7 mouse cellular contexts compared by ENCODE assay signal in the genomic region with DNA sequence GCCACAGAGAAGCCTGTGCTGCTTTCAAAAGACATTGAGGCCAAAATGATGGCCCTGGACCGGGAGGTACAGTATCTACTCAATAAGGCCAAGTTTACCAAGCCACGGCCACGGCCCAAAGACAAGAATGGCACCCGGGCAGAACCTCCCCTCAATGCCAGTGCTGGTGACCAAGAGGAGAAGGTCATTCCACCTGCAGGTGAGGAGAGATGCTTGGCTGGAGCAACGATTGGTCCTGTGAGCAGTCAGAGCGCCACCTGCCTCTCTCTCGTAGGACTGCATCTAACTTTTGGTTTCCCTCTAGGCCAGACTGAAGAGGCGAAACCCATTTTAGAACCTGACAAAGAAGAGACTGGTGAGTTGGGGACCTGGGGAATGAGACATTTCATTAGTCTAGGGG. TPM values are rescaled to one million over a fixed set of nuclear protein-coding genes. Genes with fewer than 3 reads are reported as not detected.
DNase-seq lines count a peak whose midpoint lies in the region; ATAC-seq and TF ChIP-seq lines count a peak whose summit lies in the region.

No protein-coding gene starts in this region.

- no peaks in the 10 kb centered on the region for H3K79me2 ChIP-seq in MEL (ENCODE audit: control insufficient read depth, insufficient read depth, low read length, poor library complexity)

- no peaks in the 10 kb centered on the region for H3K4me1 ChIP-seq in kidney, embryonic 14.5 days (ENCODE audit: control insufficient read depth, insufficient read depth, low read length)
- H3K4me1 ChIP-seq in MEL (ENCODE audit: control insufficient read depth in 1 of 2, insufficient read depth in 2 of 2, low read length in 2 of 2), result no peaks in the 10 kb centered on the region
- H3K4me1 ChIP-seq in lung, postnatal 0 days (ENCODE audit: insufficient read depth, low read depth, low read length), result no peaks in the 10 kb centered on the region
- H3K4me1 ChIP-seq in stomach, postnatal 0 days (replicated peaks; ENCODE audit: control insufficient read depth, insufficient read depth), result no peaks in the 10 kb centered on the region

- peak; percentile 50 for DNase-seq in kidney, adult 11 months
- DNase-seq in CD4-positive helper T cell, adult 2 months (ENCODE audit: low read depth, low spot score), result peak; percentile 63
- peak; percentile 68 for DNase-seq in MEL (ENCODE audit: low read depth, low spot score)
- peak; percentile 60 for DNase-seq in embryo, embryonic 10.5 days (ENCODE audit: low spot score)
- peak; percentile 68 for DNase-seq in lung, postnatal 0 days (ENCODE audit: low spot score)
- DNase-seq in stomach, postnatal 0 days (ENCODE audit: low spot score), result peak; percentile 61

- no peak overlapping the region for H3K4me3 ChIP-seq in kidney, embryonic 14.5 days (ENCODE audit: low read length)
- no peak overlapping the region for H3K4me3 ChIP-seq in MEL (ENCODE audit: control insufficient read depth in 1 of 2, insufficient read depth in 1 of 2, low read depth in 2 of 2, low read length in 2 of 2)
- no peak overlapping the region for H3K4me3 ChIP-seq in lung, postnatal 0 days (ENCODE audit: low read depth, low read length)
- no peak overlapping the region for H3K4me3 ChIP-seq in stomach, postnatal 0 days (ENCODE audit: low read depth, low read length)

- TF ChIP-seq CTCF in MEL (IDR thresholded peaks at IDR 0.05 in 2 of 3, conservative IDR thresholded peaks at IDR 0.05 in 1 of 3; ENCODE audit: control insufficient read depth in 1 of 3, insufficient read depth in 1 of 3, low read depth in 2 of 3, low read length in 3 of 3, poor library complexity in 1 of 3, severe bottlenecking in 1 of 3), result peak; percentile 75 to 81 (median 78)
- TF ChIP-seq CTCF in lung, postnatal 0 days (IDR thresholded peaks at IDR 0.05), result peak; percentile 81
- TF ChIP-seq CTCF in stomach, postnatal 0 days (IDR thresholded peaks at IDR 0.05; ENCODE audit: low read depth), result peak; percentile 80

- H3K27ac ChIP-seq in kidney, embryonic 14.5 days (ENCODE audit: low read depth, low read length), result no peak overlapping the region
- H3K27ac ChIP-seq in MEL (ENCODE audit: control insufficient read depth, low read depth, low read length), result no peak overlapping the region
- H3K27ac ChIP-seq in lung, postnatal 0 days (ENCODE audit: low read length), result no peak overlapping the region
- H3K27ac ChIP-seq in stomach, postnatal 0 days (replicated peaks), result no peak overlapping the region

- no peak for TF ChIP-seq EP300 in MEL (IDR thresholded peaks at IDR 0.05; ENCODE audit: low read depth in 1 of 2, low read length in 2 of 2)
- TF ChIP-seq EP300 in lung, postnatal 0 days (IDR thresholded peaks at IDR 0.05), result no peak
- no peak for TF ChIP-seq EP300 in stomach, postnatal 0 days (optimal IDR thresholded peaks at IDR 0.05)

- no peak for ATAC-seq in kidney, embryonic 14.5 days (ENCODE audit: low FRiP score, low TSS enrichment)
- 0 out of 2 replicates have a peak, but pooled peaks have one; percentile 26 for ATAC-seq in lung, postnatal 0 days
- 0 out of 2 replicates have a peak, but pooled peaks have one; percentile 9 for ATAC-seq in stomach, postnatal 0 days (ENCODE audit: low FRiP score, low TSS enrichment)

- H3K36me3 ChIP-seq in kidney, embryonic 14.5 days (ENCODE audit: control insufficient read depth, insufficient read depth, low read length), result peaks cover 78% of the 10 kb centered on the region
- peaks cover 0 to 14% of the 10 kb centered on the region in 2 experiments; a peak in 2 of 4 replicates for H3K36me3 ChIP-seq in MEL (ENCODE audit: control insufficient read depth in 1 of 2, insufficient read depth in 2 of 2, low read length in 2 of 2)
- H3K36me3 ChIP-seq in lung, postnatal 0 days (ENCODE audit: insufficient read depth, low read length), result peaks cover 42% of the 10 kb centered on the region
- peaks cover 28% of the 10 kb centered on the region for H3K36me3 ChIP-seq in stomach, postnatal 0 days (ENCODE audit: control insufficient read depth, insufficient read depth, low read length)

- no peaks in the 10 kb centered on the region for H3K9me3 ChIP-seq in kidney, embryonic 14.5 days (ENCODE audit: control insufficient read depth, low read length)
- no peaks in the 10 kb centered on the region for H3K9me3 ChIP-seq in MEL (replicated peaks; ENCODE audit: insufficient read depth, low read length)
- no peaks in the 10 kb centered on the region for H3K9me3 ChIP-seq in lung, postnatal 0 days (ENCODE audit: low read length)
- H3K9me3 ChIP-seq in stomach, postnatal 0 days (ENCODE audit: control insufficient read depth, low read length), result no peaks in the 10 kb centered on the region

- no peak overlapping the region for H3K9ac ChIP-seq in kidney, embryonic 14.5 days (ENCODE audit: low read depth, low read length)
- H3K9ac ChIP-seq in MEL (ENCODE audit: control insufficient read depth, low read depth, low read length, poor library complexity, severe bottlenecking), result no peak overlapping the region
- H3K9ac ChIP-seq in lung, postnatal 0 days (replicated peaks; ENCODE audit: low read depth), result no peak overlapping the region
- no peak overlapping the region for H3K9ac ChIP-seq in stomach, postnatal 0 days (ENCODE audit: low read length)

- 63% methylated on average over 8 of the region's 8 CpGs for WGBS in kidney, embryonic 14.5 days
- 58% methylated on average over 8 of the region's 8 CpGs for WGBS in lung, postnatal 0 days
- WGBS in stomach, postnatal 0 days, result 60% methylated on average over 8 of the region's 8 CpGs

- H3K27me3 ChIP-seq in kidney, embryonic 14.5 days (ENCODE audit: control insufficient read depth, insufficient read depth, low read length), result no peaks in the 10 kb centered on the region
- no peaks in the 10 kb centered on the region for H3K27me3 ChIP-seq in MEL (ENCODE audit: control insufficient read depth in 1 of 2, insufficient read depth in 2 of 2, low read length in 2 of 2)
- no peaks in the 10 kb centered on the region for H3K27me3 ChIP-seq in lung, postnatal 0 days (replicated peaks; ENCODE audit: insufficient read depth, low read length)
- no peaks in the 10 kb centered on the region for H3K27me3 ChIP-seq in stomach, postnatal 0 days (ENCODE audit: control insufficient read depth, insufficient read depth, low read length)

- no peak overlapping the region for H3K4me2 ChIP-seq in kidney, embryonic 14.5 days (replicated peaks; ENCODE audit: low read depth, low read length)
- H3K4me2 ChIP-seq in lung, postnatal 0 days (replicated peaks; ENCODE audit: low read depth, low read length), result no peak overlapping the region
- H3K4me2 ChIP-seq in stomach, postnatal 0 days (replicated peaks; ENCODE audit: low read depth), result no peak overlapping the region

- TF ChIP-seq POLR2A in MEL (IDR thresholded peaks at IDR 0.05; ENCODE audit: control insufficient read depth in 1 of 2, insufficient read depth in 1 of 2, low read depth in 1 of 2, low read length in 2 of 2, poor library complexity in 1 of 2), result no peak

- TF ChIP-seq RAD21 in MEL (IDR thresholded peaks at IDR 0.05; ENCODE audit: low read depth, low read length), result peak; percentile 9

TF ChIP-seq in MEL, 35 proteins besides CTCF, POLR2A, EP300 and RAD21 (continues in another document):
- TF ChIP-seq E2F4 (IDR thresholded peaks at IDR 0.05; ENCODE audit: borderline replicate concordance, low read depth, low read length), result no peak
- TF ChIP-seq SMC3 (IDR thresholded peaks at IDR 0.05; ENCODE audit: low read depth, low read length), result peak; percentile 50
- no peak for TF ChIP-seq SIN3A (IDR thresholded peaks at IDR 0.05; ENCODE audit: low read length)

RNA-seq across cellular contexts. Expression of a gene that starts 7.4 kb away (rescaled TPM):
- 29.9 and 37.8 TPM in 2 replicates for polyA plus RNA-seq in kidney, embryonic 14.5 days (2014; fragmentation: Nextera tagmentation; extraction: Ambion mirVana)
- total RNA-seq in MEL (2012; rRNA removed), result 29.0 and 31.9 TPM in 2 replicates
- polyA plus RNA-seq in MEL (2012; ENCODE audit: insufficient read depth in 1 of 2, insufficient read length in 2 of 2, low read depth in 1 of 2, low replicate concordance in 2 of 2, missing spikeins in 1 of 2), result 10 to 100 TPM in 1 of 2 experiments, not detected in 1; 35.3 TPM
- 14.7 and 17.7 TPM in 2 replicates for polyA plus RNA-seq in lung, postnatal 0 days (2015; fragmentation: Nextera tagmentation; extraction: Ambion mirVana)
- polyA plus RNA-seq in stomach, postnatal 0 days (2015; fragmentation: Nextera tagmentation; extraction: Ambion mirVana), result 18.1 and 18.4 TPM in 2 replicates

RNA-seq across cellular contexts. Expression of a gene that starts 10.0 kb away (rescaled TPM):
- polyA plus RNA-seq in kidney, embryonic 14.5 days (2014; fragmentation: Nextera tagmentation; extraction: Ambion mirVana), result 23.2 and 45.2 TPM in 2 replicates
- 137 and 186 TPM in 2 replicates for total RNA-seq in MEL (2012; rRNA removed)
- polyA plus RNA-seq in MEL (2012; ENCODE audit: insufficient read depth in 1 of 2, insufficient read length in 2 of 2, low read depth in 1 of 2, low replicate concordance in 2 of 2, missing spikeins in 1 of 2), result 100 to 1,000 TPM in 1 of 2 experiments, not detected in 1; 160 TPM
- polyA plus RNA-seq in lung, postnatal 0 days (2015; fragmentation: Nextera tagmentation; extraction: Ambion mirVana), result 11.1 and 11.4 TPM in 2 replicates
- polyA plus RNA-seq in stomach, postnatal 0 days (2015; fragmentation: Nextera tagmentation; extraction: Ambion mirVana), result 18.0 and 18.5 TPM in 2 replicates

RNA-seq across cellular contexts. Expression of a gene that starts 17.7 kb away (rescaled TPM):
- polyA plus RNA-seq in kidney, embryonic 14.5 days (2014; fragmentation: Nextera tagmentation; extraction: Ambion mirVana), result 2,593 and 3,221 TPM in 2 replicates
- 2,496 and 2,743 TPM in 2 replicates for total RNA-seq in MEL (2012; rRNA removed)
- polyA plus RNA-seq in MEL (2012; ENCODE audit: insufficient read depth in 1 of 2, insufficient read length in 2 of 2, low read depth in 1 of 2, low replicate concordance in 2 of 2, missing spikeins in 1 of 2), result 1,000 to 10,000 TPM in 1 of 2 experiments, not detected in 1; 3,114 TPM
- 1,758 and 2,031 TPM in 2 replicates for polyA plus RNA-seq in lung, postnatal 0 days (2015; fragmentation: Nextera tagmentation; extraction: Ambion mirVana)
- polyA plus RNA-seq in stomach, postnatal 0 days (2015; fragmentation: Nextera tagmentation; extraction: Ambion mirVana), result 2,137 and 2,228 TPM in 2 replicates

RNA-seq across cellular contexts. Expression of a gene that starts 18.1 kb away (rescaled TPM):
- 143 and 162 TPM in 2 replicates for polyA plus RNA-seq in kidney, embryonic 14.5 days (2014; fragmentation: Nextera tagmentation; extraction: Ambion mirVana)
- 121 and 140 TPM in 2 replicates for total RNA-seq in MEL (2012; rRNA removed)
- 100 to 1,000 TPM in 1 of 2 experiments, not detected in 1; 129 TPM for polyA plus RNA-seq in MEL (2012; ENCODE audit: insufficient read depth in 1 of 2, insufficient read length in 2 of 2, low read depth in 1 of 2, low replicate concordance in 2 of 2, missing spikeins in 1 of 2)
- polyA plus RNA-seq in lung, postnatal 0 days (2015; fragmentation: Nextera tagmentation; extraction: Ambion mirVana), result 133 and 136 TPM in 2 replicates
- polyA plus RNA-seq in stomach, postnatal 0 days (2015; fragmentation: Nextera tagmentation; extraction: Ambion mirVana), result 95.9 and 97.6 TPM in 2 replicates

RNA-seq across cellular contexts. Expression of a gene that starts 27.8 kb away (rescaled TPM):
- polyA plus RNA-seq in kidney, embryonic 14.5 days (2014; fragmentation: Nextera tagmentation; extraction: Ambion mirVana), result 18.0 and 28.1 TPM in 2 replicates
- 18.4 and 18.6 TPM in 2 replicates for total RNA-seq in MEL (2012; rRNA removed)
- polyA plus RNA-seq in MEL (2012; ENCODE audit: insufficient read depth in 1 of 2, insufficient read length in 2 of 2, low read depth in 1 of 2, low replicate concordance in 2 of 2, missing spikeins in 1 of 2), result 10 to 100 TPM in 1 of 2 experiments, not detected in 1; 27.1 TPM
- polyA plus RNA-seq in lung, postnatal 0 days (2015; fragmentation: Nextera tagmentation; extraction: Ambion mirVana), result 24.5 and 26.1 TPM in 2 replicates
- polyA plus RNA-seq in stomach, postnatal 0 days (2015; fragmentation: Nextera tagmentation; extraction: Ambion mirVana), result 15.8 and 18.2 TPM in 2 replicates
